Mouse (Mus musculus): Measurements from ENCODE around the gene Kcnj9. TPM values are rescaled to one million over a fixed set of nuclear protein-coding genes. Genes with fewer than 3 reads are reported as not detected.

The Kcnj9 gene
- polyA plus RNA-seq, 1 experiment from 2014 or later: 2.7 TPM

DNA sequence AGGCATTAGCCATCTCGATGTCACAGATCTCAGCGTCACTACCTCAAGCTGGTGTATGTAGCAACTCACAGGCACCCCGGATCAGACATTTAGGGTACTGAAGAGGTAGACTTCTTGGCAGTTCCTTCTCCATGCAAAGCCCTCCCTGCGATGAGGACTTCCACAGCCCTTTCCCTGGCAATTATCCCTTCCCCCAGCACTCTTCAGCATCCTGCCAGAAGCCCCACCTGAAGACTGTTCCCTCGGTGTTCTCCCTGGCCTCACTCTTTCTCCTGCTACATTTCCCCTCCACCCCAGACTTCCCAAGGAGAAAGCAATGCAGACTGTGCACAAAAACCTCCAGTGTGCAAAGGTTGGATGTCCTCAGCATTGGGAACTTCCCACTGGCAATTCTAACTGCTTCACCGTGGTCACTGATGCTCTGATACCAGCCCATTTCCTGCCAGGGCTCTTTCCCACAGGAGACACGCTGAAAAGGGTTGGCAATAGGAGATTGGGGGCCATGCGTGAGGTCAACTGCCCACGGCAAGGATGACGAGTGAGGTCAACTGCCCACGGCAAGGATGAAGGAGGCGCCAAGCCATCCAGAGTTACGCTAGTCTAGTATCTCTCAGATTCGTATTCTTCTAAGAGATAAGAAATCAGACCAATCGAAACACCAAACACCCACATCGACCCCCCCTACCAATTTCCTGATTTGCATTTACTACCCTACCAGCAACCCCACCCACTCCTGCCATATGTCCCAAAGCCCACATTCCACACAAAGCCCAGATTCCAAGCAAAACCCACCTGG is 1.7 kb downstream of the Kcnj9 start:
- 90% methylated on average over 16 of the region's 16 CpGs for WGBS
- no peak for ATAC-seq (ENCODE audit: low read depth)
- Histone ChIP-seq H3K4me3 (ENCODE audit: low read depth, low read length) (no peak overlapping the region), H3K9ac (replicated peaks; ENCODE audit: low read depth, low read length) (no peak overlapping the region), H3K27ac (ENCODE audit: low read depth, low read length) (no peak overlapping the region), H3K4me1 (ENCODE audit: control insufficient read depth, insufficient read depth, low read length) (peaks cover 18% of the 10 kb centered on the region), H3K27me3 (ENCODE audit: control insufficient read depth, insufficient read depth, low read length) (no peaks in the 10 kb centered on the region), H3K9me3 (ENCODE audit: control insufficient read depth, low read length) (no peaks in the 10 kb centered on the region), H3K4me2 (ENCODE audit: low read depth, low read length) (no peak overlapping the region), H3K36me3 (ENCODE audit: control insufficient read depth, insufficient read depth, low read length) (no peaks in the 10 kb centered on the region)

GRCm38 (mm10) chr1:172326684-172327083 is 2.4 kb downstream of the Kcnj9 start:
- no peaks in the 10 kb centered on the region for H3K36me3 ChIP-seq (ENCODE audit: control insufficient read depth, insufficient read depth, low read length)
- H3K4me3 ChIP-seq (ENCODE audit: low read depth, low read length): peak overlapping the region; percentile 45
- H3K4me1 ChIP-seq (ENCODE audit: control insufficient read depth, insufficient read depth, low read length): peaks cover 18% of the 10 kb centered on the region
- peak overlapping the region; percentile 62; the same call in 1 of the 2 replicates for H3K9ac ChIP-seq (replicated peaks; ENCODE audit: low read depth, low read length)
- H3K27me3 ChIP-seq (ENCODE audit: control insufficient read depth, insufficient read depth, low read length): no peaks in the 10 kb centered on the region
- H3K27ac ChIP-seq (ENCODE audit: low read depth, low read length): no peak overlapping the region
- ATAC-seq (ENCODE audit: low read depth): no peak
- H3K9me3 ChIP-seq (ENCODE audit: control insufficient read depth, low read length): no peaks in the 10 kb centered on the region
- 63% methylated on average over 11 of the region's 11 CpGs for WGBS
- H3K4me2 ChIP-seq (ENCODE audit: low read depth, low read length): peak overlapping the region; percentile 72

DNA sequence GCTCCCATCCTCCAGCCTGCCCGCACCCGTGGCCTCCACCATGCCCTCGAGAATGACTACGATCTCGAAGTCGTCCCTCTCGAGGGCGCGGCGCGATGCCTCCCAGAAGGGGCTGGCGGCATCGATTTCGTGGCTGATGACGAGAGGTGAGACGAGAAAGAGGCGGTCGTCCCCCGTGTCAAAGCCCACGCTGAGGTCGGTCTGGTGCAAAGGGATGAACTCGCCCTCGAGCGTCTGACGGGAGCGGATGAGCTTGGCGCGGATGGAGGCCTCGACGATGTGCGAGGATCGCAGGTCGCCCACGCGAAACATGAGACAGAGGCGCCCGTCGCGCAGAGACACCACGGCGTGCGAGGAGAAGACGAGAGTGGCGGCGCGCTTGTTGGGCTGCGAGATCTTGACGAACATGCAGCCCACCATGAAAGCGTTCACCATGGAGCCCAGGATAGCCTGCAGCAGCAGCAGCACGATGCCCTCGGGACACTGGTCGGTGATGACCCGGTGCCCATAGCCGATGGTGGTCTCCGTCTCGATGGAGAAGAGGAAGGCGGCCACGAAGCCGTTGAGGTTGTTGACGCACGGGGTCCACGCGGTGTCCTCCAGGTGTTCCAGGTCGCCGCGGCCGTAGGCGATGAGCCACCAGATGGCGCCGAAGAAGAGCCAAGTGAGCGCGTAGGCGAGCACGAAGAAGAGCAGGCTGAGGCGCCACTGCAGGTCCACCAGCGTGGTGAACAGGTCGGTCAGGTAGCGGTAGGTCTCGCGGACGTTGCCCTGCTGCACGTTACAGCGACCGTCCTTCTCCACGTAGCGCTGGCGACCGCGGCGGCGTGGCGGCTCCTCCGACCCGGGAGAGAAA is 3.2 kb downstream of the Kcnj9 start:
- WGBS: 19% methylated on average over 86 of the region's 94 CpGs
- ATAC-seq (ENCODE audit: low read depth): peak; percentile 50
- no peaks in the 10 kb centered on the region for H3K9me3 ChIP-seq (ENCODE audit: control insufficient read depth, low read length)
- H3K4me2 ChIP-seq (ENCODE audit: low read depth, low read length): peak overlapping the region; percentile 72
- peak overlapping the region; percentile 45 for H3K4me3 ChIP-seq (ENCODE audit: low read depth, low read length)
- H3K9ac ChIP-seq (replicated peaks; ENCODE audit: low read depth, low read length): peak overlapping the region; percentile 62
- peaks cover 18% of the 10 kb centered on the region for H3K4me1 ChIP-seq (ENCODE audit: control insufficient read depth, insufficient read depth, low read length)
- 0 out of 2 replicates have a peak overlapping the region, but pooled peaks have one; percentile 5 for H3K27ac ChIP-seq (ENCODE audit: low read depth, low read length)
- H3K27me3 ChIP-seq (ENCODE audit: control insufficient read depth, insufficient read depth, low read length): no peaks in the 10 kb centered on the region
- no peaks in the 10 kb centered on the region for H3K36me3 ChIP-seq (ENCODE audit: control insufficient read depth, insufficient read depth, low read length)

- H3K4me1 ChIP-seq (ENCODE audit: control insufficient read depth, insufficient read depth, low read length): peaks cover 18% of the 10 kb centered on the region
- no peak overlapping the region for H3K9ac ChIP-seq (replicated peaks; ENCODE audit: low read depth, low read length)
- WGBS: 10% methylated on average over 7 of the region's 7 CpGs
- no peaks in the 10 kb centered on the region for H3K27me3 ChIP-seq (ENCODE audit: control insufficient read depth, insufficient read depth, low read length)
- no peaks in the 10 kb centered on the region for H3K36me3 ChIP-seq (ENCODE audit: control insufficient read depth, insufficient read depth, low read length)
- no peak overlapping the region for H3K4me3 ChIP-seq (ENCODE audit: low read depth, low read length)
- peak; percentile 15; the same call in 1 of the 2 replicates for ATAC-seq (ENCODE audit: low read depth)
- H3K27ac ChIP-seq (ENCODE audit: low read depth, low read length): no peak overlapping the region
- H3K4me2 ChIP-seq (ENCODE audit: low read depth, low read length): no peak overlapping the region
- H3K9me3 ChIP-seq (ENCODE audit: control insufficient read depth, low read length): no peaks in the 10 kb centered on the region
Measured at GRCm38 (mm10) chr1:172324725-172325124, 4.4 kb downstream of the Kcnj9 start.

DNA sequence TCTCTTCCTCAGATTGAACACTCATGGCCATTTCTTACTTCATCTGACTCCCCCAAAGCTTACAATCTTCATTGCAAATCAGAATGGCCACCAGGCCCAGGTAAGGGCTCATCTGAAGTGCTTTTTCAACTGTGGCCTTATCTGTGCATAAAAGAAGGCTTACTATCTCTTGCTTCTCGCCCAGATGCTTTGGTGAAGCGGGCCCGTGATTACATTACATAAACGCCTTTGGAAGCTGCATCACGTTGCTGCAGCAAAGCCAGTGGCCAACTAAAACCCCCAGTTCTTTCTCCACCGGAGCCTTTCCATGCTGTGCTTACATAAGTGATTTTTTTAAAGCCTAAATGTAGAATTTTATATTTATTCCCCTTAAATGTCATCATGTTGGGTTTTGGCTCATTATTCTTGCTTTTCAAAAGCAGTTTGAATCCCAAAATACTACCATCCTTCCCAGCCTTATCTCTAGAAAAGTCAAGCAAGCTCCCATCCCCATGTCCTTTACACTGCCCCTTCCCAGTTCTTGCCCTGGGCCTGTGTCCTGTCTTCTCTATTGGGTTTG is 5.2 kb downstream of the Kcnj9 start:
- Histone ChIP-seq H3K27me3 (ENCODE audit: control insufficient read depth, insufficient read depth, low read length) (no peaks in the 10 kb centered on the region), H3K9ac (replicated peaks; ENCODE audit: low read depth, low read length) (no peak overlapping the region), H3K9me3 (ENCODE audit: control insufficient read depth, low read length) (no peaks in the 10 kb centered on the region), H3K4me2 (ENCODE audit: low read depth, low read length) (no peak overlapping the region), H3K4me1 (ENCODE audit: control insufficient read depth, insufficient read depth, low read length) (0 out of 2 replicates have a peak, but pooled peaks cover 14% of the 10 kb centered on the region), H3K27ac (ENCODE audit: low read depth, low read length) (no peak overlapping the region), H3K4me3 (ENCODE audit: low read depth, low read length) (no peak overlapping the region), H3K36me3 (ENCODE audit: control insufficient read depth, insufficient read depth, low read length) (no peaks in the 10 kb centered on the region)
- ATAC-seq (ENCODE audit: low read depth): no peak
- WGBS: 72% methylated on average over 6 of the region's 6 CpGs

DNA sequence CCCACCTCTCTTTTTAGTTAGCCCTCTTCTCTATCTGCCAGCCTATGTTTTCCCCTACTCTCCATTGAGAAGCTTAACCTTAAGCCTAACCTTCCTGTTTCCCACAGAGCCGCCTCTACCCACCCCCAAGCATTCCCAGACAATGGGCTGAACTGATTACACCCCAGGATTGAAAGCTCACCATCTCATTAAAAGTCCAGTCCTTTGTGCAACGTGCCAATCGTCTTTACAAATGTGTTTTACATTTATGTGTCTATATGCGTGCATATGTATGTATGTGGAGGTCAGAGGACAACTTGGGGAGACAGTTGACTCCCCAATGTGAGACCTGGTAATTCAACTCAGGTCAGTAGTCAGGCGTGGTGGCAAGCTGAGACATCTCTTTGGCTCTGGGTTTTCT is 5.8 kb downstream of the Kcnj9 start:
- Histone ChIP-seq H3K9me3 (ENCODE audit: control insufficient read depth, low read length) (no peaks in the 10 kb centered on the region), H3K27ac (ENCODE audit: low read depth, low read length) (no peak overlapping the region), H3K4me3 (ENCODE audit: low read depth, low read length) (no peak overlapping the region), H3K4me1 (ENCODE audit: control insufficient read depth, insufficient read depth, low read length) (peaks cover 14% of the 10 kb centered on the region; the same call in 1 of the 2 replicates), H3K9ac (replicated peaks; ENCODE audit: low read depth, low read length) (no peak overlapping the region), H3K36me3 (ENCODE audit: control insufficient read depth, insufficient read depth, low read length) (no peaks in the 10 kb centered on the region), H3K4me2 (ENCODE audit: low read depth, low read length) (no peak overlapping the region), H3K27me3 (ENCODE audit: control insufficient read depth, insufficient read depth, low read length) (no peaks in the 10 kb centered on the region)
- WGBS: 33% methylated on average over 5 of the region's 5 CpGs
- no peak for ATAC-seq (ENCODE audit: low read depth)

DNA sequence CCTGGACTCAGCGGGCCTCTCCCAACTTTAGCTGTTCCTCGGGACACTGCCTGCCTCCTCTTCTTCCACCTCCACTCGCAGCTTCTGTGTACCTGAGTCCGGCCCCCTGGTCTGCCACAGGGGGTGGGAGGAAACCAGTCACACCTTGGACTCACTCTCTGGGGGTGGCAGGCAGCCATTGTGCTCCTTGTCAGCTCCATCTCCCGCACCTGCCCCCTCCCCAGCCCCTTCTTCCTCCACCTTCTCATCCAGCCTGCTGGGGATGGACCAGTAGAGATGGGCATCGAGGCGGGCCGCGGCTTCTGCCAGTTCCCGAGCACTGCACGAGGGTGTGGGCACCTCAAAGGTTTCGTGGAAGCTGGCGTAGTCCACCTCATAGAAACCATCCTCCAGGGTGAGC is 6.4 kb downstream of the Kcnj9 start:
- Histone ChIP-seq H3K4me3 (ENCODE audit: low read depth, low read length) (no peak overlapping the region), H3K4me1 (ENCODE audit: control insufficient read depth, insufficient read depth, low read length) (peaks cover 14% of the 10 kb centered on the region; the same call in 1 of the 2 replicates), H3K27me3 (ENCODE audit: control insufficient read depth, insufficient read depth, low read length) (no peaks in the 10 kb centered on the region), H3K36me3 (ENCODE audit: control insufficient read depth, insufficient read depth, low read length) (no peaks in the 10 kb centered on the region), H3K4me2 (ENCODE audit: low read depth, low read length) (no peak overlapping the region), H3K9me3 (ENCODE audit: control insufficient read depth, low read length) (no peaks in the 10 kb centered on the region), H3K27ac (ENCODE audit: low read depth, low read length) (no peak overlapping the region), H3K9ac (replicated peaks; ENCODE audit: low read depth, low read length) (no peak overlapping the region)
- 74% methylated on average over 13 of the region's 13 CpGs for WGBS
- ATAC-seq (ENCODE audit: low read depth): no peak

GRCm38 (mm10) chr1:172319921-172320411 is 9.2 kb downstream of the Kcnj9 start:
- Histone ChIP-seq H3K27ac (ENCODE audit: low read depth, low read length) (0 out of 2 replicates have a peak overlapping the region, but pooled peaks have one; percentile 1), H3K4me3 (ENCODE audit: low read depth, low read length) (no peak overlapping the region), H3K36me3 (ENCODE audit: control insufficient read depth, insufficient read depth, low read length) (no peaks in the 10 kb centered on the region), H3K4me1 (ENCODE audit: control insufficient read depth, insufficient read depth, low read length) (peaks cover 6% of the 10 kb centered on the region; the same call in 1 of the 2 replicates), H3K4me2 (ENCODE audit: low read depth, low read length) (no peak overlapping the region), H3K27me3 (ENCODE audit: control insufficient read depth, insufficient read depth, low read length) (no peaks in the 10 kb centered on the region), H3K9me3 (ENCODE audit: control insufficient read depth, low read length) (no peaks in the 10 kb centered on the region), H3K9ac (replicated peaks; ENCODE audit: low read depth, low read length) (no peak overlapping the region)
- ATAC-seq (ENCODE audit: low read depth): peak; percentile 32
- WGBS: 12% methylated on average over 5 of the region's 5 CpGs

Measured in neural tube, embryonic 14.5 days (tissue).